Mouse (Mus musculus): Measurements from ENCODE around the gene Hes5.

Gene Hes5

DNA sequence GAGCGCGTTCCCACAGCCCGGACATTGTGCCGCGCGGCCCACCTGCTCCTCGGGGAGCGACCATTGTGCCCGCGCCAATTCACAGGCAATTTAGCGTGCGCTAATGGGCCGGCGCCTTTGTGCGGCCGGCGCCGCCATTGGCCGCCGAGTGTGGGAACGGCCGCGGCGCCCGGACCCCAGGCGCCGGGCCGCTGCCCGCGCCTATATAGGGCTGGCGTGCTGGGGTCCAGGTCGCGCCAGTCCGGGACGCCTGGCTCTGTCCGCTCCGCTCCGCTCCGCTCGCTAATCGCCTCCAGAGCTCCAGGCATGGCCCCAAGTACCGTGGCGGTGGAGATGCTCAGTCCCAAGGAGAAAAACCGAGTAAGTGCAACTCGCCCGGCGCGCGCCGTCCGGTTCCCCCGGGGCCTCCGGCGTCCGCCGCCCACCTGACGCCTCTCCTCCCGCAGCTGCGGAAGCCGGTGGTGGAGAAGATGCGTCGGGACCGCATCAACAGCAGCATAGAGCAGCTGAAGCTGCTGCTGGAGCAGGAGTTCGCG lies at the start of gene Hes5:
Gene Hes5 (plus strand): TSS at position 234 of the 536 bp plus-strand sequence.
- DNase-seq, result peak in 1 of 2 experiments; percentile 57

DNA sequence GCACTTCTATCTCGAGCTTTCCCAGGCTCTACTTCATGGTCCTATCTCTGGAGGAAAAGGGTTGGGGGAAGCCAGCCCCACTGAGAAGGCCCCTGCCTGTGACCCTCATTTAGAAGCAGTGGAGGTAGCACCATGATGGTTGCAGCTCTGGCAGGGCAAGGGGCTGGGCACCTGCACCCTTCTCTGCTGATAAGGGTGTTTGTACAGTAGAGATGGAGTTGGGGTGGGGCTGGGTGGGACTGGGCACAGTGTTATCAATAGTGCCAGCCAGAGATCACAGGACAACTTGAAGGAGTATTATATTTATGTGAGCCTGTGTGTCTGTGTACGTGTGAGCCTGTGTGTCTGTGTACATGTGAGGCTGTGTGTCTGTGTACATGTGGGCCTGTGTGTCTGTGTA lies 49.1 kb upstream of the Hes5 start:
- no peak for DNase-seq

DNA sequence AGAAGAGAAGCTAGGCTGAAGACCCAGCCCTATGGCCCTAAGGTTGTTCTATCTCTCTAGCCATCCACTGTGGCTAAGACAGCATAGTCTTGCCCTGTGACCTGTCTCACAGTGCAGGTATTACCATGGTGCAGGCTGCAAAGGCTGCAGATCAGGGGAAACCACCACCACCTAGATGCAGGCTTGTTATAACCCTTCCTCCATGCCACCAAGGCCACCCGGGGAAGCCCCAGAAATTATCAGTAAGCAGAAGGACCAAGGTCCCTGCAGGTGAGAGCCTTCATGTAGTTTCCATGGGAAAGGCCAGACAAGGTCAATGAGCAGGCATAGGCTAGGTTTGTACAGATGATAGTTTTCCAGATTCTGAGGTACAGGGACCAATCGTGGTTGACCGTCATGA lies 46.9 kb upstream of the Hes5 start:
- no peak for DNase-seq

DNA sequence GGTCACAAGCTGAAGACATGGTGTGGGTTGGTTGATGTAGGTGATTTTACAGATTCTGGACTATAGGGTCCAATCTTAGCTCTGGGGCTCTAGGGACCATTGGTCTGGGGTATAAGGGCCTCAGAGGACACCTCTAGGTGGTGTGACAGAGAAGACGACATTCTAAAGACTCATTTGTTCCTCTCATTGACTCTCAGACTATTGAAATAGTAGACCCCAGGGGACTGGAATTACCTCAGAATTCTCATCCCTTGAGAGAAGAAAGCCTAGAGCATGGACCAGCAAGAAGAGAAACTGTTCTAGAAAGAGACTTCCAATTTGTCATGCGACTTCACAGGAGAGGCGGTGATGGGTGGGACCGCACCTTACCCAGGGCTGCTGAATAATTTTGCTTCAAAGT lies 46.5 kb upstream of the Hes5 start:
- no peak for DNase-seq

DNA sequence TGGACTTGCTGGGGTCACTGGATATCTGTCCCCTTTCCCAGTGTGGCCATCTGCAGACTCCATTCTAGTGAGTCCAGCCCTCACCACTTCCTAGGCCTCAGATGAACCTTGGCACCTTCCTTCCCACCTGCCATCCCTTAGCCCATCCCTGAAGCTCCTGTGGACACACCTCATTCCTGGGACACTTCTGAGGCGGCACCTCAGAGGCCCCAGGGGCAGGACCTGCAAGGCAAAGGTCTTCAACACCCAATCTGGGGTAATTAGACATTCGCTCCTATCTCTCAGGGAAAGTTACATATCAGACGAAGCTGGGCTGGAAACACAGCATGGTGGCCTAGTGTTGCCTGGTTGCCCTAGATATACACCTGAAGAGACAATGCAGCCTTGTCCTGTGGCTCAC lies 46.0 kb upstream of the Hes5 start:
- no peak for DNase-seq

DNA sequence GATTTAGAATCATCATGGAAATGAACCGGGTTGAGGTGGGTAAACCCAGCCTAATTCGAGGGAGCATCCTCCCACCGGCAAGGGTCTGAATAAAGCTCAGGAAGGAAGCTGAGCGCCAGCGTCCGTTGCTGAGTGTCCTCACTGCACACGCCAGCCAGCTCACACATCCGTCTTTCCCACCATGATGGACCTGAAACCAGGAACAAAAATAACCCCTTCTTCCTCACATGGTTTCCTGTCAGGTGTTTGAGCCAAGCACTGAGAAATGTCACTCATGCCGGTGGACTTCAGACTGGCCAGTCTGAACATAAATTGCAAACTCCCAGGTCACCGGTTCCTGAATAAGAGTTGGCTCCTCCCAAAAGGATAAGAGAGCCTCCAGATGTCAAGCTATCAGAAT lies 45.4 kb upstream of the Hes5 start:
- DNase-seq, result no peak

DNA sequence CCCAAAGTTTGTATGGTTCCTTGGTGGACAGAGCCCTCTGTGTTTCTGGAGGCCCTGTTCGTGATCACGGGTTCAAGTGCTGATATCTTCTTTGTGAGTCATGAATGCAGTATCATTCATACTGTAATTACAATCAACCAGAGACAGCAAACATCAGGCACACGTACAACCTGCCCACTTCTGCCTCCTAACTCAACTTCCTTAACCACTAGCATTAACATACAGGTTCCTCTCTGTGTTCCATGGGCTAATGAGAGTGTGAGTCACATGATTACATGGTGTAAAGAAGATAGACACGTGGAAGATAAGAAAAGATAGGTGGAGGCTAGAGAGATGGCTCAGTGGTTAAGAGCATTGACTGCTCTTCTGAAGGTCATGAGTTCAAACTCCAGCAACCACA lies 44.1 kb upstream of the Hes5 start:
- DNase-seq, result no peak

DNA sequence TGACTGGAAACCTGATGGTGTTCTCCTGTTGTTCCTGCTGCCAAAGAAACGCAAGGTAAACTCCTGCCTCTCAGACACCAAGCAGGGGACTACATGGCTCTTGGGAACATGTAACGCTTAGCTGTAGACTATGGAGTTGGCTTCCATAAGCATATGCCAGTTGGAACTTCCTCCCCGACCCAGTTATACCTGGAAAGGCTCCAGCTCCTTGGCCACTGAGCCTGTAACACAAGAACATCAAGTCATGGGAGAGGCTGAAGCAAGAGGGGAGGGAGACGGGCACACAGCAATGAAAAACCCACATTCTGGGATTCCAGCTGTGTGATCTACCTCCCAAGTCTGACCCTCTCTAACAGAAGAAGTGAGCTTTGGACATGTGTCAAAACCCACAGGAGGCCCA lies 38.4 kb upstream of the Hes5 start:
- no peak for DNase-seq

DNA sequence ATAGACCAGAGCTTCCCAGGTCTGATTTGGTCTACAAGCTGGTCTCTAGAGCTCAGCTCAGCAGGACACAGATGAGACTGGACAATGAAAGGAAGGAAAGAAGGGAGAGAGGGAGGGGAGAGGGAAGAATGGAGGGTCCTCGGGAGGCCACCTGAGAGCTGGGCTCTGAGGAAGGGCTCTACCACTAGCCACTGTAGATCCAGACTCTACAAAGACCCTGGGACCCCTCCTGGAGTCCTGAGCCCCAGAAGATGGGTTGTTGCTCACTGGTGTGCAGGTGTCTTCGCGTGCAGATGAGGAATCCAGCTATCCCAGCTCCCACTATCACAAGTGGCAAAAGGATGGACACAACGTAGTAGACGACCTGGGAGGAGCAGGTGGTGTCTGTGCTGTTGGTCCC lies 37.8 kb upstream of the Hes5 start:
- no peak for DNase-seq

DNA sequence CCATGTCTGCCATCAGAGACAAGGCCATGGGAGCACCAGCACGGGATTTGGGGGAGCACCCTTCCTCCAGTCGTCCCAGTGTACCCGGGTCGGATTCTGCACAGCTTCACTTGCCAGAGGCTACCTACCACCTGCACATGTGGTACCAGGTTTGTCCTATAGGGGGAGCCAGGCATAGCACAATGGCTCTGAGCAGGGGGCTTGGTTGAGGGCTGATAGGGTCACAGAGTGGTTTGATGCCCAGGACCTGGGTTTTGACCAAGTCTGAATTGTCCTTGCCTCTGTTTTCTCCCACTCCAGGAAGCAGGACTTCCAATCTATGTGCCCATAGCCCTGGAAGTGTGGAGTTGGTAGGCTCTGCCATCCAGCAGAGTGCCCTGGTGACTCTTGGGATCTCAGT lies 35.3 kb upstream of the Hes5 start:
- DNase-seq, result peak; percentile 67 to 72

DNA sequence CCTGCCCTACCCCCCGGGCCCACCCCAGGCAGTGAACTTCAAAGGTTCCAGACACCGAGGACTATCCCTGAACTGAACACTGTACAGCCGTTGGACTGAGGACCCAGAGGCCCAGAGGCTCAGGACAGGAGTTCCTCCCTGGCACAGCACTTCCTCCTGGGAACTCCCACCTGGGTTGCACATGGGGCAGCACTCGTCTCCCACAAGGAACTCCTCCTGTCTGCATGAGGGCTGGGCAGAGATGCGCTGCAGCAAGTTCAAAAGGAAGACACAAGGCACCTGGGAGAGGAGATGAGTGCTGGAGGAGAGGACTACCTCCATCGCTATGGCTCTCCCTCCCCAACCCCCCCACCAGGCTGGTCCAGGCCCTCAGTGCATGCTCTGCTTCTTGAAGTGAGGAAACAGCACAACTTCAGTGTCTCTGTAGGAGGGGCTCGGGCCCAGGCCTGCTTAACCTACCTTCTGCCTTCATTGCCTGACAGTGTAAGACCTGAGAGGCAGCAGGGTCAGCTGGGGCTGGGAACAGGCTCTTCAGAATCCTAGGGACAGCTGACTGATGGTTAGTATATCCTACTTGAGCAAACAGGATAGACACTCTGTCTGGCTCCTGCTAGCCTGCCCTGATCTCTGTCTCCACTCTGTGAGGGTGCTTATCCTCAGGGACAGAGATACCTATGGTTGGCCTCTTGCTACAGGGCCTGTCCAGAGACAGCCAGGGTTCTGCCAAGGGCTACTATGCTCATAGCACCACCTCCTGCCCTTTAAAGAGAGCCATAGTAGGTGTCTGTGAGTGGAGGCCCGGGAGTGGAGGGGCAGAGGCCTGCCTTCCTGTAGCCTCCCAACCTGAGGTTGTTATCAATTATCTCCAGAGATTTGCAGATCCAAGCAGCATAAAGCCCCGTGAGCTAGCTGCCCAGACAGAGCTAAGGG lies 33.5 kb upstream of the Hes5 start:
- DNase-seq, result peak; percentile 55 to 63

DNA sequence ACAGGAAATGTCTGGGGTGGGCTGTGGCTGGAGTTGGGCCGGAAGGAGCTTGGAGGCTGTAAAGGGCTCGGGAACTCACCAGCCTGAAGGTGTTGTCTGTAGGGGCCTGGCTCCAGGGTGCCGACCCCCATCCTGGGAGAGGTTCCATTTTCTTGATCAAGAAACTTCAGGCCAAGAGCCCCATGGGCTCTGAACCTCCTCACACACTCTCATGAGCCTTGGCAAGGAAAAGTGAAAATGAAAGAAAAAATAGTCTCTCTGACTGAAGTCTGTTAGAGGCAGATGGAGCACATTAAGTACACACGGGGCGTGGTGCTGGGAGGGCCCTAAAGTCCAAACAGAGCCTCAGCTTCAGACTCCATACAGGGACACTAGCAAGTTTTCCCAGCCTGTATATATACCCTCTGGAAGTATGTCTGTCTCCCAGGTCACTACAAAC lies 32.8 kb upstream of the Hes5 start:
- DNase-seq, result peak; percentile 55 to 60

DNA sequence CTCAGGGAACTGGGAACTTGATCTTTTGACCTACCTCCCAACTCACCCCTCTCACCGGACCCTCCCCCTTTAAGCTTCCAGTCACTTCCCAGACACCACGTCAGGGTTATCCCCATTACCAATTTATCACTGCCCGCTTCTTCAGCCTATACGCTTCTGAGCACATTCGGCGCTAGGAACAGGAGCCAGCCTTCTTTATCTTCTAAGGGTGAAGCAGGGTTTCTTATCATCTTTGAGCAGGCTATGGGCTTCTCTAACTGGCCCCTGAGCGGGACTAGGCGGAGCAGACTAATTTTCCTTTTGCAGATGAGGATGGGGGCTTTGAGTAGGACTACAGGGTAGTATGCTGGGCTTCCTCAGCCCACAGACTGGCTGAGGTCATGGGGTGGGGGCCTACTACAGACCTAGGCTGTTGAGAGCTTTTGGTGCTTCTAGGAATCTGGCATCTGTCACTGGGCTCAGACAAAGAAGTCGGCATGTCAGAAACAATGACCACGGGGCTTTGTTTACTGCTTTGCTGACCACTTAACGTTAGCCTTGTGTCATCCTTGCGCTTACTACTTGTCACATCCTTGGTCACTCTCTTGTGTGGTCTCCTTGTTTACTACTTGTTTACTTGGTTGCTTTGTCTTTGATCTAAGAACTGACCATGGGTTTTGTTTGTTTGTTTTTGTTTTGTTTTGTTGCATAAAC lies 32.2 kb upstream of the Hes5 start, which contains the start of gene Tnfrsf14:
Gene Tnfrsf14 (minus strand): TSS at position 169 of the 693 bp plus-strand sequence.
- DNase-seq, result no peak

DNA sequence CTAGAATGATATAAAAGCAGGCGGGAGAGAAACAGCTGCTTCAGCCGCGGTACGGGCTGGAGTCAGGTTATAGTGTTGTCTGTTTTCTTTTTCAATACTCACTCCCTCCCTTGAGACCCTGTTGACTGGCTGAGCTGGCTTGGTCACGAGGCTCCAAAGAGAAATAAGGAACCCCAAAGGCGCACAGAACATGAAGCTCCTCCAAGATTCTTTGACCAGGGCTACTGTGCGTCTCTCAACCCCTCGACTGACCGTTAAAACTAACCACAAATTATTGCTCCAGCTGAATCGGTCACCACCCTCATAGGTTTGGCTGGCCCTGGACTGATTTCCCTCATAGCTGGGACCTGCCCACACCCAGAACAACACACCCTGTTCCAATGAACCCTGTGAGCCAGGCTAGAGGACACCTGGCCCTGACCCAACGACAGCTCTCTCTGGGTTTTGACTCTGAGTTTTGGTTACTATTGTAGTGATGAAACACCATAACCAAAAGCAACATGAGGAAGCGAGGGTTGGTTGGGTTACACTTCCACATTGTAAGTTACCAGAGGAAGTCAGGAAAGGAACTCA lies 31.5 kb upstream of the Hes5 start:
- DNase-seq, result no peak

DNA sequence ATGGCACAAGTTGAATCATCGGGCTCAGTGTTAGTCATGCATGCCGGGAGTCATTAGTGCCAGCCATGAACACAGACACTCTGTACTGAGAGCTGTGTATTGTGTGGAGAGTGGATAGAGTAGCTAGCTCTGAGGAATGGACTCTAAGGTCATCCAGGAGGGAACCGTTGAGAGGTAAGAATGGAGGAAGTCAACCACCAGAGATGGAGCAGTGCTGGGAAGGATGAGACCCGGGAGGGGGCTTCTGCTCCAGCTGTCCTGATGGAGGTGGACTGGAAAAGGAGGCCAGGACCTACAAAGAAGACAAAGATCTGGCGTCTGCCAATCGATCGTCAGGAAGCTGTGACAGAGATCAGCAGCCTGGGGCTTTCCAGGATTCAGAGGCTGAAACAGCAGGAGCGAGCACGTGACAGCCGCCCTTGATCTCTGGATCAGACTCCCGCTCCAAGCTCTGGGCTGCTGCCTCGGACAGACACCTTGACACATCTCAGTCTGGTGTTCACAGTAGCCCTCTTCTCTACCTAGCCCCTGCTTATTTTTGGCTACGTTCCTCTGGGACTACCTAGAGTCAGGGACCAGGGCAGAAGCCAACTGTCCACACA lies 27.3 kb upstream of the Hes5 start:
- no peak for DNase-seq

DNA sequence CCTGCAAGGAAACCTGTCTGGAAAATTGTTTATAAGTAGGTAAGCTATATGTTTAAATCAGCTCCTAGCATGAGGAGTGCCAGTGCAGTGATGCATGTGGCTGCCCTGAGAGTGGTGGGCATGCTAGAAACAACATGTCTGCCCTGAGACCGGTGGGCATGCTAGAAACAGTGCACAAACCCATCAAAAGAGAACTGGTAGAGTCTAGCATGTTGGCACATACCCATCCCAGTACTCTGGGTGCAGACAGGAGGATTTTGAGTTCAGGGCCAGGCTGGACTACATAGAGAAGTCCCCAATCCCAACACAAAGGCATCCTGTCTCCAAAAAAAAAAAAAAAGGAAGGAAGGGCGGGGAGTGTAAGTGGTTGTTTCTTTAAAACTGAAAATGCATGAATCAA lies 25.9 kb upstream of the Hes5 start:
- no peak for DNase-seq

DNA sequence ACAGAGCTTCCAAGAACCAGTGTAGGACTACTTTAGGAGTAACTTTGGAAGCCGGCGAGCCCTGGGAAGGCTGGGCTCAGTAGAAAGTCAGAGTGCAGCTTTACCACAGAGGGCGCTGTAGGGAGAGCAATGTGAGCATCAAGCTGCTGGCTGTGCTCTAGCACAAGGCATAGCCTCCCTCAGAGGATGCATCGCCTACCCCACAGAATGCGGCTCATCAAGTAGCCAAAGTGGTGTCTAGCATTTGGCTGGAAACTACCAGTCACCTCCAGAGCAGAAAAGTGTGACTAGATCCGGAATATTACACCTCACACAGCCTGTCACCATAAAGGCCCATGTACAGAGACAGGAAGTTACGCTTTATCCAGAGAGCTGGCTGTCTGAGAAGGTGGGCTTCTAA lies 24.9 kb upstream of the Hes5 start:
- DNase-seq, result peak; percentile 67 to 72

DNA sequence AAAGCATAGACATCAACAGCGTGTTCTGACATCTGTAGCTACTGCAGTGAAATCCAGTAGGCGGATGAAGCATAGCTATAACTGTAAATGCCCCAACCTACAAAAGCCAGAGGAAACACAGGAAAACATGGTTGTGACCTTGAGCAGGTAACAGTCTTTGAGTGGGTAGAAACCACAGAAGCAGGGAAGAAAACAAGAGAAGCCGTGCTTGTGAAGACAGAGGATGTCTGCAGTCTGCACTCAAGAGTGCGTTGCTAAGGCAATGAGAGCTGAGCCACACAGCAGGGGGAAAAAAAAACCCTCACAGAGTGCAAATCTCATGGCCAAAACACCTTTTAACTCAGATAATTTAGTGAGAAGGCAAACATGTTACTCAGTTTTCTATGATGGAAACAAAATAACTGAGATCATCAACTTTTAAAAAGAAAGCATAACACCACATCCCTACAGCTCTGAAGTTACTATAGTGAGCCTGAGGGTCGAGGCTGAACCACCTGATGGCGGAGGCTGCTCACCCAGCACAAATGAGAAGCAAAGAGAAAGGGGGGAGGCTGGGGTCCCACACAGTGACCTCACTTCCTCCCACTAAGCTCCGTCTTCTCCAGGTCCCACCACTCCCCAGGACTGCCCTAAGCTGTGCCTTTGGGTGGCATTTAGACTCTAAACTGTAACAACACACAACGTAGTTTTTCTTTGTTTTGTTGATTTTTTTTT lies 24.0 kb upstream of the Hes5 start:
- peak; percentile 63 to 79 for DNase-seq

DNA sequence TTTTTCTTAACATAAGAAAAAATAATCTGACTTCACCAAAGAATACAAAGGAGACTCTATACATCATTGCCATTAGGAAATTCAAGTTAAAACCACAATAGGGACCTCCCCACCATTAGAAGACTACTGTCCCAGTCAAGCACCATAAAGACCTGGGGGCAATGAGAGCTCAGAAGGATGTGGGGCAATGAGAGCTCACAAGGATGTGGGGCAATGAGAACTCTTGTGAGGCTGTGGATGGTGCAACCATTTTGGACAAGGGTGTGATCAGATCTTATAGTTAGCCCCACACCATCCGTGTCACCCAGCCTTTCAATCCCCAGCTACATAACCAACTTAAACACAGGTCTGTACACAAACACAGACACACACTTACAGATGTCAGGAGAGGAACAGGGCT lies 23.0 kb upstream of the Hes5 start:
- DNase-seq, result no peak

DNA sequence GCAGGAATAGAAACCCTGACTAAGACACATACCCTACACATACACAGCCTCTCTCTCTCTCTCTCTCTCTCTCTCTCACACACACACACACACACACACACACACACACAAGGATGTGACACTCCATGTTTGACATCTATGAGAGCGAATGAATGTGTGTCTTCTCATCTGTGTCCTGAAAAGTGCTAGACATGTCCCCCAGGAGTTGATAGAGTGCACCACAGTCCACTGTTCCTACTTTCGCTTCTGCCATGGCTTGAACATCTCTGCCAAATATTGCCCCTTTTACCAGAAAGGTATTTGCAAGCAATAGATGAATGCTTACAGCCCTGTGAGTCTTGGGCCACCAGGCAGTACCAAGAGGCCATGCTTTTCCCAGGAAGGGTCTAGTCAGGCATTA lies 20.6 kb upstream of the Hes5 start:
- DNase-seq, result no peak

DNA sequence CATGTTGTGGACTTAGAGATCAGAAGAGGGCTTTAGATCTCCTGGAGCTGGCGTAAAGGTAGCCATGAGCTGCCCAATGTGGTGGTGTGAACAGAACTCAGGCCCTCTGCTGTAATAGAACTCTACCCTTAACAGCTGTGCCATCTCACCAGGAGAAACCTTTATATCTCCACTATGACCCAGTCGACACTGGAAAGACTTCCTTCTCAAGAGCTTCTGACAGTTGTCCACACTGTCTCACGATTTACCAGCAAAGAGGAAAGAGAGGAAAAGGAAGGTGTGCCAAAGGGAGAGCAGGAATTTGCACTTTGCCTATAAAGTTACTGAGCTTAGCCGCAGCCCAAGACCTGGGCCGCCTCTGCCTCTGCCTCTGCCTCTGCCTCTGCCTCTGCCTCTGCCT lies 18.9 kb upstream of the Hes5 start:
- no peak for DNase-seq

DNA sequence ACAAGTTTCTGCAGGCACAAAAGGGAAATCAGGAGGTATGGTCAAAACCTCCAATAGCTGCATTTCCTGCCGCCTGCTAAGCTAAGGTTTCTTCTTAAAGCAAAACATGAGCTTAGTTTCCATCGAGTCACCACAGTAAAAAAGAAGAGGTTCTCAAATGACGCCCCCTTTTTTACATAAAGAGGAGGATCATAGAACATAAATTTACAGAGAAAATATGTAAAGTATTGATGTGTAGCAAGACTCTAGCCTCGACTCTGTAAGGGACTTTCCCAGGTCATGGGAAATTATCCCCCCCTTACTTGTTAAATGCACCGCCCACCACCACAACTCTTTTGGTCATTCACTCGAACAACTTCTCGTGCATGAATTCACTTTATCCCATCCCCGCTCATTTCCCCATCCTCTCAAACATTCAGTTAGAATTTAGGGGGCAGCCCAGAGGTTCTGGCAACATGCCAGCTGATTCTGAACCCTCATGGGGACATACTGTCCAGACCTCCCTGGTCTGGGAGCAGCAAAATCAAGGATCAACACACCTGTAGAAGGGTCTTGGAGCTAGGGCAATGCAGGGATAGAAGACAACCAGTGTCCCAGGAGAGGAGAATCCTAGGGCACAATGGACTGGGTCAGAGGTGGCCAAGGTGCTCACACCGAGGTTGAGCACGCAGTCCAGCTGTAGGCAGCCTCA lies 17.9 kb upstream of the Hes5 start:
- DNase-seq, result no peak

Measured in thymus, postnatal 36 days (tissue).